Mouse (Mus musculus) forebrain, embryonic 13.5 days (tissue): ENCODE data around the gene Grid1. TPM values are rescaled to one million over a fixed set of nuclear protein-coding genes. Genes with fewer than 3 reads are reported as not detected.
A peak's percentile ranks its signal among the peaks of the same experiment; 100 is the strongest.

Experiments
- ATAC-seq: fragments of 200-750 bp; cut with Nextera tagmentation; 2 replicates; pipeline ENCODE4 v1.8.0; 2017
- H3K27ac ChIP-seq: fragments of 300-500 bp; sonication (generic); 2 replicates; pipeline ENCODE4 v1.5.1; 2015; ENCODE audit warnings: inconsistent platforms, mild to moderate bottlenecking, moderate library complexity
- H3K27me3 ChIP-seq: fragments of 300-500 bp; sonication (generic); 2 replicates; pipeline ENCODE4 v1.6.1; 2015; ENCODE audit warnings: mild to moderate bottlenecking, inconsistent platforms
- H3K36me3 ChIP-seq: fragments of 300-500 bp; sonication (generic); 2 replicates; pipeline ENCODE4 v1.6.1; 2015; ENCODE audit warnings: mild to moderate bottlenecking, inconsistent platforms; ENCODE audit not compliant: poor library complexity, severe bottlenecking
- H3K4me1 ChIP-seq: fragments of 300-500 bp; sonication (generic); 2 replicates; pipeline ENCODE4 v1.6.1; 2015; ENCODE audit warnings: inconsistent platforms
- H3K4me2 ChIP-seq: fragments of 300-500 bp; sonication (generic); 2 replicates; pipeline ENCODE4 v1.6.1; 2015; ENCODE audit warnings: inconsistent platforms, mild to moderate bottlenecking, moderate library complexity
- H3K4me3 ChIP-seq: fragments of 300-500 bp; sonication (generic); 2 replicates; pipeline ENCODE4 v1.5.1; 2015; ENCODE audit warnings: mild to moderate bottlenecking, inconsistent platforms
- H3K9ac ChIP-seq: fragments of 300-500 bp; sonication (generic); 2 replicates; pipeline ENCODE4 v1.6.1; 2015; ENCODE audit warnings: mild to moderate bottlenecking, inconsistent platforms
- H3K9me3 ChIP-seq: fragments of 300-500 bp; sonication (generic); replicated peaks from 2 replicates; pipeline ENCODE4 v1.6.1; 2016; ENCODE audit warnings: inconsistent platforms
- WGBS: fragments of 180-500 bp; shearing (Covaris S2); methylation state at CpG from one replicate; pipeline ENCODE4 v1.1.7; 2015; 5-methylcytosine and 5-hydroxymethylcytosine counted together
- polyA plus RNA-seq: library from polyadenylated mRNA; unstranded; fragments of >200 nt; fragmentation: Nextera tagmentation; extraction: Ambion mirVana; gene quantifications from 2 replicates; pipeline ENCODE4 v1.2.1, GENCODE M21; 2015

Grid1 gene
- polyA plus RNA-seq, 1 experiment from 2014 or later, result 1.2 TPM

DNA sequence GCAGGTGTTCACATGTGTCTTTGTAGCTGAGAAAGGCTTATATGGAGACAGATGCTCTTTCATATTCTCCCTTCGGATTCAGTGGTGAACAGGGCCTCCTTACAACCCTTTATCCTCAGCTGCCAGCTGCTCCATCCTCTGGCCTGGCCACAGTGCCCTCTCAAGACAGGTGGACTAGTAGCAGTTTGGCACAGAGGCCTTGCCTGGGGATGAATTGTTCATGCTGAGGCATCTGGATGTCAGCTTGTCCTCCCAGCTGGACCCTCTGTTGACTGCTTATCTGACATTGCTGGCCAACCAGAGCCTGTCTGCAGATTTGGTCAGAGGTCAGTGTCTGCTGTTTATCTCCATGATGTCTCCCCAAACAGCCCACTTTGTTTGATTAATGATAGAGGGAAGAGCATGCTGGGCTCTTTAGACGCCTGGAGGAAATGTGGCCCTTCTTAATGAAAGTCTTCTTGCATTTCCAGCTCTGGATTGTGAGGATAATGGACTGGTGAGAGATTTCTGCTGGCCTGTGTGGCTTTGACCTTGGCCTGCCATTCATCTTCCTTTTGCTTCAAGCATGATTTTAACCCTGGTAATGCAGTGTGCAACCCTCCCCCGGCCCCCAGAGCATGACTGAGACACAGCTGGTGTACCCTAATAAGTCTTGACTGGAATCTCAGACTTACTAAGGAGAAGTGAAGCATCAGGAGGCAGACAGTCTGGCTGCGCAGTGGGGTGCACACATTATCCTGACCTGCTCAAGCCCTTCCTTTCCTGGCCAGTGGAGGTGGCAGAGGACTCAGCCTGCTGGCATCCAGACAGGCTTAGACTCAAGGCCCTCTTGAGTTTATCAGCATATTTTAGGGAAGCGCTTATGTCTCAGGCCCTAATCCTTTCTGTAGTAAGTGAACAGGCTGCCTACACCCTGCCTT lies 493.7 kb downstream of the Grid1 start:
- H3K36me3 ChIP-seq, result no peaks in the 10 kb centered on the region
- H3K4me1 ChIP-seq, result no peaks in the 10 kb centered on the region
- no peaks in the 10 kb centered on the region for H3K9me3 ChIP-seq
- H3K4me2 ChIP-seq, result no peak overlapping the region
- no peaks in the 10 kb centered on the region for H3K27me3 ChIP-seq
- no peak overlapping the region for H3K9ac ChIP-seq
- WGBS, result 78% methylated on average over 5 of the region's 5 CpGs
- H3K4me3 ChIP-seq, result no peak overlapping the region
- no peak for ATAC-seq
- no peak overlapping the region for H3K27ac ChIP-seq

DNA sequence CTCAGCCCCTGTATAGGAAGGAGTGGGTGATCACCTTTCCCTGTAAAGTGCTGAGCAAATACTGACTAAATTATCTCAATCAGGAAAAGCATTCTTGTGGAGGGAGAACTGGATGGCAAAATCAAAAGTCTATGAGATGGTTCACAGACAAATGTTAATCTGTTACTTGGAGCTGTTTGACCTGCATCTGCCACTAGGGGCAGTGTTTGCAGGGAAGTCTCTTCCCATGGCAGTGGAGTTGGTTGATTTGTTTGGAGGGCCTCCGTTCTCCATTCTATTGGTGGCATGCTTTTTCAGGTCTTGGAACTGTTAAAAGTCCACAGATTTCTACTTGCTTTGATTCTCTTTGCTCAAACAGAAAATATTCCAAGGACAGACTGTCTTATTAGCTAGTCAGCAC lies 506.4 kb downstream of the Grid1 start:
- Histone ChIP-seq H3K4me3 (no peak overlapping the region), H3K36me3 (no peaks in the 10 kb centered on the region), H3K9me3 (no peaks in the 10 kb centered on the region), H3K4me2 (no peak overlapping the region), H3K27ac (no peak overlapping the region), H3K9ac (no peak overlapping the region), H3K4me1 (no peaks in the 10 kb centered on the region), H3K27me3 (no peaks in the 10 kb centered on the region)
- WGBS, result 64% methylated on average over 1 of the region's 1 CpGs
- ATAC-seq, result no peak

DNA sequence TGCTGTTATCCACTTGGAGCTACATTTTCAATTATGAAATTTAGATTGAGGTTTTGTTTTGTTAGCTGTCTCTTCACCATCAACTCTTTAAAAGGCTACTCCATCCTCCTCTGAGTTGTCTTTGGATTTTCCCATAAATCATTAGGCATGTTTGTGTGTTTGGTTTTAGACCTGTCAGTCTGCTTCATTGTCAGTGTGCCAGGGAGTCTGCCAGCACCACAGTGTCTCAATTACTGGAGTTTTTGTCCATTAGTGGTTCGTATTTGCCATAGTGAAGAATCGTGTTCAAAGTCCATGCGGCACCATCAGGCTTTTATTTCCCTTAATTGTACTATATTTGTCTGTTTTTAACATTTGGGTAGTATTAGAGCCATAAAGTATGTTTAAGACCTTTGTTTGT lies 516.7 kb downstream of the Grid1 start:
- no peaks in the 10 kb centered on the region for H3K36me3 ChIP-seq

DNA sequence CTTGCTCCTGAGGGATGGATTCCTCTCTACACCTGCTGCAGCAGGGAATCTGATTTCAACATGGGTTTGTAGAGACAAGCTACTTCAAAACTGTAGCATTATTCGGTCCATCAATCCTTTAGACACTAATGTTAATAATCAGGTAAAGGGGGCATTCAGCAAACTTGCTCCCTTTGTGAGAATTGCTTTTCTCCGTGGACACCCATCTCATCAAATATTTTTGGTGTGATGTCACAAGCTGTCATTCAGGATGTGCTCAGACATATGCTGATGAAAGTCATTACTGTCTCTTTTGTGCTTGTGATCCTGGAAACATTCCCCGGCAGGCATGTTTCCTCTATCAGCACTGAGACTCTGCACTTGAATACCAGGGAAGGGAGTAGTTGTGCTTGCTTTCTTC lies 536.1 kb downstream of the Grid1 start:
- WGBS, result 61% methylated on average over 3 of the region's 3 CpGs
- H3K4me2 ChIP-seq, result no peak overlapping the region
- H3K4me1 ChIP-seq, result no peaks in the 10 kb centered on the region
- no peak for ATAC-seq
- H3K9me3 ChIP-seq, result no peaks in the 10 kb centered on the region
- no peaks in the 10 kb centered on the region for H3K27me3 ChIP-seq
- H3K36me3 ChIP-seq, result no peaks in the 10 kb centered on the region
- H3K9ac ChIP-seq, result no peak overlapping the region
- H3K4me3 ChIP-seq, result no peak overlapping the region
- H3K27ac ChIP-seq, result no peak overlapping the region

More for the DNA sequence above, 516.7 kb downstream of the Grid1 start:
- Histone ChIP-seq H3K4me2 (no peak overlapping the region), H3K9ac (no peak overlapping the region), H3K27me3 (no peaks in the 10 kb centered on the region), H3K9me3 (no peaks in the 10 kb centered on the region), H3K4me3 (no peak overlapping the region), H3K27ac (no peak overlapping the region), H3K4me1 (no peaks in the 10 kb centered on the region)
- WGBS, result 50% methylated on average over 3 of the region's 3 CpGs
- ATAC-seq, result no peak

DNA sequence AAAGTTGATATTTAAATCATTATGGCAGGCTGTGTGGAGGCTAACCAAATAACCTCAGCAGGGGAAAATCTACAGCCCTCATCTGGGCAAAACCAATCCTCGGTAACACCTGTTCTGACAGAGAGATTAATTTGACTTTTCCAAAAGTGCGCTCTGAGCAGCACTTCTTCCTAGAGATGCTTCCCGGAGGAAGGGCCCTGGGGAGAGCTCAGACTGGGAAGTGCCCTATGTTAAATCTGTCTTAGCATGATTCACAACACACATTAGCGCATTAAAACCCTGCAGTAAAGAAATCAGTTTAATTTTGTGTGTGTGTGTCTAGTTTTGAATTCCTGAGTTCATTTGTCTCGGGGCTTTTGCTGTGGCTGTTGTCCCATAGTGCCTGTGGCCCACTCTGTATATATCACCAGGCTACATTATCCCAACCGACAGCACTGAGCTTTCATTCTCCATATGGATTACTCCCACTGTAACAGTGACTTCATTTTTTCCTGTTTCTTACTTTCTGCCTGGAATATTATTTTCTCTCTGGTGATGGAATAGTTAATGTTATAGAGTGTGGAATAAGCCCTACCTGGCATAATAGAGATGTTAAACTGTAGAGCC lies 536.7 kb downstream of the Grid1 start:
- Histone ChIP-seq H3K4me1 (no peaks in the 10 kb centered on the region), H3K27me3 (no peaks in the 10 kb centered on the region), H3K9ac (no peak overlapping the region), H3K4me2 (no peak overlapping the region), H3K36me3 (no peaks in the 10 kb centered on the region), H3K4me3 (no peak overlapping the region), H3K27ac (no peak overlapping the region), H3K9me3 (no peaks in the 10 kb centered on the region)
- WGBS, result 89% methylated on average over 6 of the region's 6 CpGs
- ATAC-seq, result no peak

DNA sequence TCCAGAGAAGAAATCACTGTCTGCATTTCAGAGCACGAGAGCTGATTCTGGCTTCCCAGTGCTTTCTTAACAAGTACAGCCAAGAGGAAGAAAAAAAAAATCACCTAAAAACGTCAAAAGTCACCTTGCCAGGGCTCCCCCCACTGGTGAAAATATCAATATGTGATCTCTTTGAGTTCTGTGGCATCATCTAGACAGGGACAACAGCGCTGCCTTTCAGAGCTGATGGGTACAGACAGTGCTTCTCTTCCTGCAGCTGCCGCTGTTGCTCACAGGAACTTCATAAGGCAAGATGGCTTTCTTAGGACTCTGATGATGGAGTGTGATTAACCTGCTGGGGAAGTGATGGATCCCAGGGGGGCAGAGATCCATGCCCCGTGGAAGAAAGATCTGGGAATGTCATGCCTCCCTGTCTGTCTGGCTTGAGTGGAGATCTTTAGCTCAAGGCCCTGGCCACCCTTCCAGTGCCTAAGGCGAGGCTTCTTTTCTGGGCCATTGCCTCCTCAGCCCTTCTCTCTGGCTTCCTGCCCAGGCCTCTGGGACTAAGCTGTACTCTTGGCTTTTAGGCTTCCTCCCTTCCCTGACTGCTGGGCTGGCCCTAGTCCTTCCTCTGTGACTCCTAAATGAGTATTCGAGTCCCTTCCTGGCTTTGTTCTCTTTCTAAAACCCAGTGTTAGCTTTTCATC lies 538.4 kb downstream of the Grid1 start:
- Histone ChIP-seq H3K4me1 (no peaks in the 10 kb centered on the region), H3K27me3 (no peaks in the 10 kb centered on the region), H3K36me3 (no peaks in the 10 kb centered on the region), H3K9ac (no peak overlapping the region), H3K27ac (no peak overlapping the region), H3K9me3 (no peaks in the 10 kb centered on the region), H3K4me2 (no peak overlapping the region), H3K4me3 (no peak overlapping the region)
- WGBS, result 55% methylated on average over 7 of the region's 7 CpGs
- ATAC-seq, result no peak

DNA sequence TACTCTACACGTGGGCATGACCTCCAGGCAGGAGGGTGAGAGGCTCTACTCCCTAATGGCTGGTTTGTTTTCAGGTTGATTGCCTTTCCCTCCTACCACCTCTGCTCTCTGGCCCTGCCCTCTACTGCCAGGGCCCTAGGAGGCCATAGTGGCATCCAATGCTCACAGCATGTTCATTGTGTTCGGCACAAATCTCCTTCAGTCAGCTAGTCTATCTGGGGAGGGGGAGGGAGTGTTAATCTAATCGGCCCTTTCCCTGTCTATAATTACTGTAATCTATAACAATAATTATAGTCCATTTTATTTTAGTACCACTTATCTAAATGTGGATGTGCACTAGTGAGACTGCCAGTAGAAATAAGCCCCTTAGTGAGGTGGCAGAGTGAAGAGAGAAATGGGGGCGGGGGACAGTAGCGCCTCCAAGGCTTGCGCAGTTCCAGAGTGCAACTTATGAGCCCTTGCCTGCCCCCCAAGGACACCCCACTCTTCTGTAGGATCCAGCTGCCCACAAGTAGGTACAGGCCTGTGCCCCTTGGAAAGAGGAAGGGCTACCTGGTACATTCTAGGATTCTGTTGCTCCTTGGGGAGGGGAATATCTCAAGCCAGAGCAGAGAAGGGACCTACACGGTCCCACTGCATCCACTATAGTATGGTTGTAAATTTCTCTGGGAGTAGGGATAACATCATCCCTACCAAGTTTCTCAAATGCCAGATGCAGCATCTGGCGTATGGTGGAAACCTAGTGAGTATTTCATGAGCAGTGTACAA lies 545.5 kb downstream of the Grid1 start:
- WGBS, result 64% methylated on average over 8 of the region's 8 CpGs
- no peaks in the 10 kb centered on the region for H3K27me3 ChIP-seq
- peak; percentile 36 for ATAC-seq

DNA sequence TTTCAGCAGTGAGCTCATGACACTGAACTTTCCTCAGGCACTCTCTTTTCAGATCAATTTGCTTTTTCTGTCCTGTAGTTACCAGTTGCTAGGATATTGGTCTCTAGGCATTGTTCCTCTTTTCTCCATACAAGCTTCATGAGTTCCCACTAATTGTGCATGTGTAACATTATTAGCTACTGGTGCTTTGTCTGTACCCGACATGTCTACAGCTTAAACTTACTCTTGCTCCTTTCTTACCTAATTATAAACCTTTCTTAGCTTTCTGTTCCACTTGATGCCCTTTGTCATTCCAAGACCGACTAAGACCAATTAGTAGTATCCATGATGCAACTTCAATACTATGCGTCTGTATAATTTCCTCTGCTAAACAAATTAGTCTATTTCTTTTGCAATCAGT lies 554.5 kb downstream of the Grid1 start:
- Histone ChIP-seq H3K27ac (no peak overlapping the region), H3K4me3 (no peak overlapping the region), H3K4me2 (no peak overlapping the region), H3K9ac (no peak overlapping the region), H3K9me3 (peaks cover 20% of the 10 kb centered on the region), H3K27me3 (no peaks in the 10 kb centered on the region), H3K4me1 (0 out of 2 replicates have a peak, but pooled peaks cover 5% of the 10 kb centered on the region), H3K36me3 (no peaks in the 10 kb centered on the region)
- ATAC-seq, result peak; percentile 92
- 21% methylated on average over 3 of the region's 3 CpGs for WGBS

More for the DNA sequence above, 545.5 kb downstream of the Grid1 start:
- no peaks in the 10 kb centered on the region for H3K4me1 ChIP-seq
- no peaks in the 10 kb centered on the region for H3K36me3 ChIP-seq
- H3K4me3 ChIP-seq, result no peak overlapping the region
- H3K4me2 ChIP-seq, result no peak overlapping the region
- H3K9me3 ChIP-seq, result no peaks in the 10 kb centered on the region
- H3K27ac ChIP-seq, result no peak overlapping the region
- H3K9ac ChIP-seq, result no peak overlapping the region

DNA sequence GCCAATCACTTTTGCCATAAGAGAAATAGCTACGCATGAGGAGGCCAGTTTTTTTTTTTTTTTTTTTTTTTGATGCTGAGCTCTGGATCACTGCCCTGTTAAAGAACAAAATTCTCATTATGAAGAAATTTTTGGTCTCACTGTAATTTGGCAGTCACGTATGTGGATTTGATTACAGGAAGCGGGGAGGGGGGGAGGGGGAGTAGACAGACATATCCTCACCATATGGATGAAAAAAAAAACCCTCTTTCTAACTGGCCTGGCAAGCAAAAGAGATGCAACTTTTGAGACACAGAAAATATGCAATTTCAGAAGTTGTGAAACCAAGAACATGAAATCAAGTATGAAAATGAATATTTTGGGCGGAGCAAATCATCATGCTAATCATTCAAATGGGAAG lies 573.7 kb downstream of the Grid1 start:
- Histone ChIP-seq H3K4me3 (no peak overlapping the region), H3K27ac (no peak overlapping the region), H3K36me3 (no peaks in the 10 kb centered on the region), H3K9me3 (no peaks in the 10 kb centered on the region), H3K27me3 (no peaks in the 10 kb centered on the region), H3K4me1 (no peaks in the 10 kb centered on the region), H3K4me2 (no peak overlapping the region), H3K9ac (no peak overlapping the region)
- WGBS, result 73% methylated on average over 4 of the region's 4 CpGs
- ATAC-seq, result no peak

DNA sequence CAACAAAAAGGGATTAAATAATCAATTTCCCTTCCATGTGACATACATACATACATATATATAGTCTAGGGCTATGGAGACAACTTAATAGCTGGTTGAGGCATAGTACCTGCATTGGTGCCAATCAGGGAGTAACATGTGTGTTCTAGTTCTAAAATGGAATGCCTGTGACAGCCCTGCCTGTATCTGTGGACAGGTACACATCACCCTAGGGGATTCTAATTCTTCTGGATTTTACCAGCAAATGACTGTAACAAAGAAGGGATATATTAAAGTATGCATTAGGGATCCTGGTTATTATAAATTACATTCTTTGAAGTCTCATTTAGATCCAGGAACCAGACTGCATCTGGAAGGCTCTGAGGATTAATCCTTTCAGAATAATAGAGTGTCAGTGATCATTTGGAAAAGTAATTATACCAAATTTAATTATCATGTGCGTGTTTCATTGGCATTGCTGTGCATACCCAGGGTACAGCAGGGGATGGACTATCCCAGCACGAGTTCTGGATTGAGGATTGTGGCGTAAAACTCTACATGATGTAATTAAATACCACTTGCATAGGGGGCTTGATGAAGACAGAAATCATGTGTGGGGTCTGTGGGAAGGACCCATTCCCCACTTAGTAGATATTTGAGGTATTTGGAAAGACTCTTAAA lies 584.5 kb downstream of the Grid1 start:
- WGBS, result 75% methylated on average over 3 of the region's 3 CpGs
- Histone ChIP-seq H3K9ac (no peak overlapping the region), H3K36me3 (no peaks in the 10 kb centered on the region), H3K9me3 (no peaks in the 10 kb centered on the region), H3K4me2 (no peak overlapping the region), H3K4me1 (no peaks in the 10 kb centered on the region), H3K27me3 (no peaks in the 10 kb centered on the region), H3K27ac (no peak overlapping the region), H3K4me3 (no peak overlapping the region)
- no peak for ATAC-seq

DNA sequence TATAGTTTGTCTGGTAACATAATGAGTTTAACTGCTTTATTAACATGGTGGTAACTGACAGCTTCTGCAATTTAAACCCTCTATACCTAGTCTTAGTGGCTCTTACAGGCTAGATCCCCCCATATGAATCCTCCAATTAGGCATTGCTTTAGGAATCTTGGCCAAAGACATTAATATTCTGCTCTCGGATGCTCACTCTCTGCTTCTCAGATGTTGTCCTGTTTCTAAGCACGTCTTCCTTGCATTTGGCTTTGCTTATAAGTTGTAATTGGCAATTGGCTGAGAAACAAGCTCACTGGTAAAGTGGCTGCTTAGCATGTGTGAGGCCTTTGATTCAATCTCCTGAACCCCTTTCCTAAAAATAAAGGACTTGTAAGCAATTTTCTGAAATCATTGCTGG lies 610.4 kb downstream of the Grid1 start:
- Histone ChIP-seq H3K27me3 (no peaks in the 10 kb centered on the region), H3K4me1 (no peaks in the 10 kb centered on the region), H3K36me3 (no peaks in the 10 kb centered on the region), H3K4me2 (no peak overlapping the region), H3K27ac (no peak overlapping the region), H3K4me3 (no peak overlapping the region), H3K9me3 (no peaks in the 10 kb centered on the region), H3K9ac (no peak overlapping the region)
- peak; percentile 62; the same call in 1 of the 2 replicates for ATAC-seq
- WGBS, result 65% methylated on average over 2 of the region's 2 CpGs
